Comparison of ENCODE assay signal across 8 mouse cellular contexts in the genomic region with DNA sequence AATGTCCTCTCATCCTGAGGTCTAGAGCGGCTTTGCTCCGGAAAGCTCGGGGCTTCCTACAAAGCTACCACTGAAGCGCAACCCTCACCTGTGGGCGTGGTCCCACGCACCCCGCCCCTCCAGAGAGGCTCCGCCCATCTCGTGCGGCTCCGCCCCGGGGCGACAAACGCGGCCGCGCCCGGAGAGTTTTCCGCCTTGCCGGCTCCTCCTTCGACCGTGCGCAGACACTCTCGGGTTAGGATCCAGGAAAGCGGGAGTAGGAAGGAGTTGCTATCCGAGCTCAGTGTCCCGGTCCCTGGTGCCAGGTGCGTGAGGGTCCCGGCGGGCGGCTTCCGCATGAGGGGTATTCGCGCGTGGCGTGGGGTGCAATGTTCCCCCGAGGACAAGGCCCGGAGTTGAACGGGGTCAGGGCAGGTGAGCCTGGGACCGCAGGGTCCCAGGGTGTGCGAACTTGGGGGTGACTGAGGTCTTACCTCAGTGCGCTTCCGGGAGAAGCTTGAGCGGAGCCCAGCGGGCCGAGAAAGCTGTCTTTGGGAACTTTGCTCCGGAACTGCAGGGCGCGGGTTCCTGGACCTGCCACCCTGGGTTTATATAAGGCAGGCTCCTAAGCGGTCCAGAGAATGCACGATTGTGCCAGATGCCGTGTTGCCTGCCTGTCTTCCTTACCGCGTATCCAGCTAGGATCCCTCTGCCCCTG. TPM values are rescaled to one million over a fixed set of nuclear protein-coding genes. Genes with fewer than 3 reads are reported as not detected.
DNase-seq lines count a peak whose midpoint lies in the region; ATAC-seq lines count a peak whose summit lies in the region.

A gene (plus strand): TSS at position 166 of the 697 bp plus-strand sequence.

- peak; percentile 79 for ATAC-seq in frontal cortex, adult (ENCODE audit: low TSS enrichment)

- DNase-seq in Muller cell, postnatal 12 days (ENCODE audit: inconsistent ontology term): peak; percentile 84
- DNase-seq in cerebellum, adult 8-10 months: peak; percentile 49
- peak; percentile 69 for DNase-seq in hindbrain, embryonic 10.5 days (ENCODE audit: low spot score)
- DNase-seq in layer of hippocampus, postnatal 10 days (ENCODE audit: low spot score in 2 of 2): peak; percentile 53 to 66
- DNase-seq in lung, postnatal 36 days: peak; percentile 93
- peak; percentile 74 for DNase-seq in retina, postnatal 1 day
- DNase-seq in urinary bladder, adult 18-20 months (ENCODE audit: low spot score in 2 of 2): peak; percentile 87 to 97

- WGBS in hindbrain, embryonic 10.5 days: under 1% methylated on average over 54 of the region's 54 CpGs

- H3K27me3 ChIP-seq in hindbrain, embryonic 10.5 days (ENCODE audit: insufficient read depth, poor library complexity, severe bottlenecking): peaks cover 66% of the 10 kb centered on the region

- peak within 1 kb of the TSS; percentile 67 for H3K4me3 ChIP-seq in hindbrain, embryonic 10.5 days

- no peaks in the 10 kb centered on the region for H3K9me3 ChIP-seq in hindbrain, embryonic 10.5 days

- peak within 1 kb of the TSS; percentile 70 for H3K27ac ChIP-seq in hindbrain, embryonic 10.5 days

- peaks cover 23% of the 10 kb centered on the region for H3K4me1 ChIP-seq in hindbrain, embryonic 10.5 days (replicated peaks)

- H3K36me3 ChIP-seq in hindbrain, embryonic 10.5 days: no peaks in the 10 kb centered on the region

RNA-seq across cellular contexts. Expression of the gene that starts here (rescaled TPM):
- polyA plus RNA-seq in hindbrain, embryonic 10.5 days (2016; fragmentation: Nextera tagmentation; extraction: Ambion mirVana): 4.2 and 4.4 TPM in 2 replicates
- 10 to 100 TPM; 16.6 to 17.0 TPM for total RNA-seq in layer of hippocampus, postnatal 10 days (2021)

Comparison
In these comparisons a context has a peak if more than half of its experiments do, and no peak if none do; other contexts are left out.
1. Peak in every context shown above with its lines: DNase-seq, ATAC-seq, H3K4me3 ChIP-seq and H3K27ac ChIP-seq.